Mouse (Mus musculus): ENCODE data around the gene Slc2a13. TPM values are rescaled to one million over a fixed set of nuclear protein-coding genes. Genes with fewer than 3 reads are reported as not detected.
A peak's percentile ranks its signal among the peaks of the same experiment; 100 is the strongest.

The Slc2a13 gene
- polyA plus RNA-seq, 1 experiment = 2.0 TPM

- TF ChIP-seq POLR2A (IDR thresholded peaks at IDR 0.05; ENCODE audit: borderline replicate concordance, extremely low read depth, low read depth, low read length) (no peak), CTCF (IDR thresholded peaks at IDR 0.05; ENCODE audit: insufficient read depth, low read length) (no peak)
Observed at GRCm38 (mm10) chr15:91369736-91370449, 203.2 kb downstream of the Slc2a13 start.

GRCm38 (mm10) chr15:91360495-91360894, 212.6 kb downstream of the Slc2a13 start:
- no peaks in the 10 kb centered on the region for H3K4me1 ChIP-seq (ENCODE audit: control insufficient read depth, insufficient read depth, low read length)
- no peak for DNase-seq
- H3K4me3 ChIP-seq (replicated peaks; ENCODE audit: extremely low read depth, low read depth, low read length) = no peak overlapping the region
- WGBS = 83% methylated on average over 2 of the region's 2 CpGs
- TF ChIP-seq POLR2A (IDR thresholded peaks at IDR 0.05; ENCODE audit: borderline replicate concordance, extremely low read depth, low read depth, low read length) = no peak
- no peak for TF ChIP-seq CTCF (IDR thresholded peaks at IDR 0.05; ENCODE audit: insufficient read depth, low read length)

More at GRCm38 (mm10) chr15:91369736-91370449, 203.2 kb downstream of the Slc2a13 start:
- Histone ChIP-seq H3K4me1 (ENCODE audit: control insufficient read depth, insufficient read depth, low read length) (no peaks in the 10 kb centered on the region), H3K4me3 (replicated peaks; ENCODE audit: extremely low read depth, low read depth, low read length) (no peak overlapping the region)
- no peak for DNase-seq
- 76% methylated on average over 11 of the region's 11 CpGs for WGBS

GRCm38 (mm10) chr15:91351006-91351405, 222.1 kb downstream of the Slc2a13 start:
- Histone ChIP-seq H3K4me3 (replicated peaks; ENCODE audit: extremely low read depth, low read depth, low read length) (no peak overlapping the region), H3K4me1 (ENCODE audit: control insufficient read depth, insufficient read depth, low read length) (no peaks in the 10 kb centered on the region)
- 72% methylated on average over 7 of the region's 7 CpGs for WGBS
- TF ChIP-seq CTCF (IDR thresholded peaks at IDR 0.05; ENCODE audit: insufficient read depth, low read length) (no peak), POLR2A (IDR thresholded peaks at IDR 0.05; ENCODE audit: borderline replicate concordance, extremely low read depth, low read depth, low read length) (no peak)
- no peak for DNase-seq

- TF ChIP-seq CTCF (IDR thresholded peaks at IDR 0.05; ENCODE audit: insufficient read depth, low read length) (no peak), POLR2A (IDR thresholded peaks at IDR 0.05; ENCODE audit: borderline replicate concordance, extremely low read depth, low read depth, low read length) (no peak)
- no peak overlapping the region for H3K4me3 ChIP-seq (replicated peaks; ENCODE audit: extremely low read depth, low read depth, low read length)
- no peaks in the 10 kb centered on the region for H3K4me1 ChIP-seq (ENCODE audit: control insufficient read depth, insufficient read depth, low read length)
- WGBS = 91% methylated on average over 1 of the region's 1 CpGs
- no peak for DNase-seq
Observed at GRCm38 (mm10) chr15:91338350-91338749, 234.7 kb downstream of the Slc2a13 start.

GRCm38 (mm10) chr15:91334416-91334900, 238.6 kb downstream of the Slc2a13 start:
- WGBS = 77% methylated on average over 6 of the region's 6 CpGs
- no peak overlapping the region for H3K4me3 ChIP-seq (replicated peaks; ENCODE audit: extremely low read depth, low read depth, low read length)
- DNase-seq = no peak
- no peaks in the 10 kb centered on the region for H3K4me1 ChIP-seq (ENCODE audit: control insufficient read depth, insufficient read depth, low read length)
- TF ChIP-seq POLR2A (IDR thresholded peaks at IDR 0.05; ENCODE audit: borderline replicate concordance, extremely low read depth, low read depth, low read length) (no peak), CTCF (IDR thresholded peaks at IDR 0.05; ENCODE audit: insufficient read depth, low read length) (no peak)

- Histone ChIP-seq H3K4me1 (ENCODE audit: control insufficient read depth, insufficient read depth, low read length) (no peaks in the 10 kb centered on the region), H3K4me3 (replicated peaks; ENCODE audit: extremely low read depth, low read depth, low read length) (no peak overlapping the region)
- WGBS = 39% methylated on average over 3 of the region's 3 CpGs
- no peak for TF ChIP-seq POLR2A (IDR thresholded peaks at IDR 0.05; ENCODE audit: borderline replicate concordance, extremely low read depth, low read depth, low read length)
- no peak for TF ChIP-seq CTCF (IDR thresholded peaks at IDR 0.05; ENCODE audit: insufficient read depth, low read length)
- DNase-seq = no peak
Observed at GRCm38 (mm10) chr15:91327748-91328147, 245.3 kb downstream of the Slc2a13 start.

GRCm38 (mm10) chr15:91327023-91327422, 246.0 kb downstream of the Slc2a13 start:
- DNase-seq = no peak
- no peaks in the 10 kb centered on the region for H3K4me1 ChIP-seq (ENCODE audit: control insufficient read depth, insufficient read depth, low read length)
- WGBS = 78% methylated on average over 4 of the region's 4 CpGs
- no peak overlapping the region for H3K4me3 ChIP-seq (replicated peaks; ENCODE audit: extremely low read depth, low read depth, low read length)
- TF ChIP-seq POLR2A (IDR thresholded peaks at IDR 0.05; ENCODE audit: borderline replicate concordance, extremely low read depth, low read depth, low read length) (no peak), CTCF (IDR thresholded peaks at IDR 0.05; ENCODE audit: insufficient read depth, low read length) (no peak)

GRCm38 (mm10) chr15:91319376-91319775, 253.7 kb downstream of the Slc2a13 start:
- no peak for DNase-seq
- Histone ChIP-seq H3K4me1 (ENCODE audit: control insufficient read depth, insufficient read depth, low read length) (no peaks in the 10 kb centered on the region; the same call in 1 of the 2 replicates), H3K4me3 (replicated peaks; ENCODE audit: extremely low read depth, low read depth, low read length) (no peak overlapping the region)
- TF ChIP-seq CTCF (IDR thresholded peaks at IDR 0.05; ENCODE audit: insufficient read depth, low read length) (peak; percentile 54), POLR2A (IDR thresholded peaks at IDR 0.05; ENCODE audit: borderline replicate concordance, extremely low read depth, low read depth, low read length) (no peak)
- WGBS = 71% methylated on average over 3 of the region's 3 CpGs

GRCm38 (mm10) chr15:91316964-91317363, 256.1 kb downstream of the Slc2a13 start:
- no peak for DNase-seq
- no peak for TF ChIP-seq POLR2A (IDR thresholded peaks at IDR 0.05; ENCODE audit: borderline replicate concordance, extremely low read depth, low read depth, low read length)
- TF ChIP-seq CTCF (IDR thresholded peaks at IDR 0.05; ENCODE audit: insufficient read depth, low read length) = no peak
- 69% methylated on average over 4 of the region's 4 CpGs for WGBS
- Histone ChIP-seq H3K4me3 (replicated peaks; ENCODE audit: extremely low read depth, low read depth, low read length) (no peak overlapping the region), H3K4me1 (ENCODE audit: control insufficient read depth, insufficient read depth, low read length) (no peaks in the 10 kb centered on the region; the same call in 1 of the 2 replicates)
